Mouse (Mus musculus): Measurements from ENCODE around the gene Ralgapa2. TPM values are rescaled to one million over a fixed set of nuclear protein-coding genes. Genes with fewer than 3 reads are reported as not detected.
A peak's percentile ranks its signal among the peaks of the same experiment; 100 is the strongest.

Gene Ralgapa2
- total and polyA plus RNA-seq, 3 experiments: 14.5 to 41.3 (median 36.7) TPM

DNA sequence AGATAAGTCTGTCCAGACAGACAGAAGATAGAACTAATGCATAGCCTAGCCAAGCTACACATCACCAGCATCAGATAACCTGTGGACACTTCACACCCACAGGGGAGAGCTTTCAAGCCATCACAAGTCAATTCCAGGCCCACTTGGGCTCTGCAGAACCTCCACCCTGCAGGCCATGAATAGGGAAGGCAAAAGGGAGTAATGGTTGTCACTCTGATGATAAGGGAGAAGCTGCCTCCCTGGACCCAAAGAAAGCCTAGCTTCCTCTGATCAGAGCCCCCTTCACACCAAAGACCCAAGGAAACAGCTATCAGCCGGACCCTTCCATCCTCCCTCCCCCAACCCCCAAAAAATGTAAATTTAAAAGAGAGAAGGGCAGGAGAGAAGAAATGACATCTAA lies 1.4 kb downstream of the Ralgapa2 start:
- DNase-seq: no peak
- H3K9ac ChIP-seq (ENCODE audit: low read depth, low read length): peak overlapping the region; percentile 1; the same call in 1 of the 2 replicates
- TF ChIP-seq POLR2A (IDR thresholded peaks at IDR 0.05; ENCODE audit: insufficient read depth, low read depth, low read length) (no peak), CTCF (IDR thresholded peaks at IDR 0.05) (no peak), EP300 (IDR thresholded peaks at IDR 0.05; ENCODE audit: insufficient read depth, low read depth, low read length) (no peak)
- peaks cover 5% of the 10 kb centered on the region for H3K4me1 ChIP-seq (ENCODE audit: control insufficient read depth, insufficient read depth, low read length)
- no peaks in the 10 kb centered on the region for H3K27me3 ChIP-seq (ENCODE audit: control insufficient read depth, insufficient read depth, low read length)
- H3K79me2 ChIP-seq (replicated peaks; ENCODE audit: control insufficient read depth, insufficient read depth, low read length): peaks cover 1% of the 10 kb centered on the region; the same call in 1 of the 2 replicates
- 17% methylated on average over 1 of the region's 1 CpGs for WGBS
- intact Hi-C loops (cut with DNase I): loop anchor here (5.0 to 10.0 kb wide), 2 partner anchors 67 to 1966 kb away; no protein-coding TSS in a partner anchor
- H3K4me3 ChIP-seq: peak overlapping the region; percentile 36; the same call in 1 of the 2 replicates
- peaks cover 4% of the 10 kb centered on the region for H3K36me3 ChIP-seq (ENCODE audit: control insufficient read depth, insufficient read depth, low read length)
- H3K27ac ChIP-seq: no peak overlapping the region; the same call in 1 of the 2 replicates

DNA sequence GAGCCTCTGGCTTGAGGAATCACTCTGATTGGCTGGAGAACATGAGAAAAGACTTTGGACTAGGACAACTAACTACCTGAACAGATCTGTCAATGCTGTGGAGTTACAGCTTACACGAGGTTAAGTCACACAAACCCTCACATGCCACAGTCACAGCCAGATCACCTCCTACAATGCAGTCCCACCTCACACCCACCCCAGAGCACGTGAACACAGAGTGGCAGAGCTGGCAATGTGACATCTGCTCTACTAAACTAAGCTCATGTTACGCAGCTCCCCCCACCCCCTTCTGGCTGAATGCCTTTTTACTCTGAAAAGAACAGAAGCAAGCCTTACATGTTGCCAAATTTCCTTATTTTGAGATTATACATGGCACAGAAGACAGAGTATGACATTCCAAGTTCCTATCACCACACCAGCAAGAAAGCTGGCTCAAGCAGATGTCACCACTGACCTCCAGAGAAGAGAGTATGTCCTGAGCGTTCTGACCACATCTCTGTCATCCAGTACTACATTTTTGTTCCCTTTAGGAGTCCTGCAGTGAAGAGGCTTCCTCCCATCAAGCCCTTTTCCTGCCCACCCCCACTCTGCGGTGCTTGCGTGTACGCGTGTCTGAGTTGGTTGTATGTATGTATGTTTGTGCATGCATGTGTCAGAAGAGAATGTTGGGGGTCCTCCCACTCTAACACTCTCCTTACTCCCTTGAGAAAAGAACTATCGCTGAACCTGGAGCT lies 9.4 kb downstream of the Ralgapa2 start:
- WGBS: 12% methylated on average over 9 of the region's 9 CpGs
- Histone ChIP-seq H3K27me3 (ENCODE audit: control insufficient read depth, insufficient read depth, low read length) (no peaks in the 10 kb centered on the region), H3K79me2 (replicated peaks; ENCODE audit: control insufficient read depth, insufficient read depth, low read length) (peaks cover 1% of the 10 kb centered on the region; the same call in 1 of the 2 replicates), H3K36me3 (ENCODE audit: control insufficient read depth, insufficient read depth, low read length) (peaks cover 17% of the 10 kb centered on the region), H3K4me1 (ENCODE audit: control insufficient read depth, insufficient read depth, low read length) (peaks cover 15% of the 10 kb centered on the region), H3K27ac (peak overlapping the region; percentile 79), H3K9ac (ENCODE audit: low read depth, low read length) (no peak overlapping the region), H3K4me3 (no peak overlapping the region)
- DNase-seq: peak; percentile 51 to 79
- intact Hi-C loops (cut with DNase I): no loop called here
- TF ChIP-seq POLR2A (IDR thresholded peaks at IDR 0.05; ENCODE audit: insufficient read depth, low read depth, low read length) (no peak), EP300 (IDR thresholded peaks at IDR 0.05; ENCODE audit: insufficient read depth, low read depth, low read length) (peak; percentile 96)

DNA sequence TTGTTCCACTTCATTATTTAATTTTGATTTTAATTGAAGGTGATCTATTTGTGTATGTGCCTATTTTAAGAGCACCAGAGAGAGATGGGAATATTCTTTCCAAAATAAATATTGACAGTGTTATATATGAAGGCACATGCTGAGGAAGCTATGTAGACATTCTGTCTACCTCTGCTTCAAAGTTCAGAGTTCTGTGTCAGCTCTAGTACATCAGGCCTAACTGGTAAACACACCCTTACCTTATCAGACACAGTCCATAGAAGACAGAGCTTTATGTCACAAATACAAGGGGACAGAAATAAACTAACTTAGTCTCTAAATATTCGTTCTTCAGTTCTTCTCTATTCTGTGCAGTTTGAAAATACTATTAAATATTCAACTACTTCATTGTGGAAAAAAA lies 12.1 kb downstream of the Ralgapa2 start:
- peaks cover 13% of the 10 kb centered on the region for H3K4me1 ChIP-seq (ENCODE audit: control insufficient read depth, insufficient read depth, low read length)
- peaks cover 1% of the 10 kb centered on the region for H3K79me2 ChIP-seq (replicated peaks; ENCODE audit: control insufficient read depth, insufficient read depth, low read length)
- H3K27me3 ChIP-seq (ENCODE audit: control insufficient read depth, insufficient read depth, low read length): no peaks in the 10 kb centered on the region
- DNase-seq: no peak
- 74% methylated on average over 1 of the region's 1 CpGs for WGBS
- TF ChIP-seq POLR2A (IDR thresholded peaks at IDR 0.05; ENCODE audit: insufficient read depth, low read depth, low read length): no peak
- no peak for TF ChIP-seq CTCF (IDR thresholded peaks at IDR 0.05)
- H3K9ac ChIP-seq (ENCODE audit: low read depth, low read length): no peak overlapping the region
- peaks cover 16% of the 10 kb centered on the region for H3K36me3 ChIP-seq (ENCODE audit: control insufficient read depth, insufficient read depth, low read length)
- H3K4me3 ChIP-seq: no peak overlapping the region
- H3K27ac ChIP-seq: no peak overlapping the region
- intact Hi-C loops (cut with DNase I): no loop called here

DNA sequence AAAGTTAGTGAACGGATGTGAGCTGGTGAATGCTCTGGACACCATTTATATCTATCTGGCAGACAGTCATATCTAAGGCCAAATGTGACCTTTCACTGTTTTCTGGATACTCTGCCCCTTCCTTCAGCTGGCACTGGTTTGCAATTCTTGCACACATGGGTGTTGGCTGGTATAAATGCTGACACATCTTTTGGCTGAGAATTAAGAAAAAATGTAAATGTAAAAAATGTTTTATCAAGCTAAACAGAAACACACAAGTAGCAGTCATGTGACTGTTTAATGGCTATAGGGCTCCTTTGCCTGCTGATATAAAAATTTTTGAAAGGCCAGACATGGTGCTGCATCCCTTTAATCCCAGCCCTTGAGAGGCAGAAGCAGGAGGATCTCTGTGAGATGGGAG lies 13.0 kb downstream of the Ralgapa2 start:
- Histone ChIP-seq H3K27ac (no peak overlapping the region; the same call in 1 of the 2 replicates), H3K9ac (ENCODE audit: low read depth, low read length) (no peak overlapping the region), H3K4me1 (ENCODE audit: control insufficient read depth, insufficient read depth, low read length) (peaks cover 13% of the 10 kb centered on the region), H3K79me2 (replicated peaks; ENCODE audit: control insufficient read depth, insufficient read depth, low read length) (peaks cover 1% of the 10 kb centered on the region), H3K27me3 (ENCODE audit: control insufficient read depth, insufficient read depth, low read length) (no peaks in the 10 kb centered on the region), H3K36me3 (ENCODE audit: control insufficient read depth, insufficient read depth, low read length) (peaks cover 16% of the 10 kb centered on the region), H3K4me3 (no peak overlapping the region)
- no peak for DNase-seq
- TF ChIP-seq EP300 (IDR thresholded peaks at IDR 0.05; ENCODE audit: insufficient read depth, low read depth, low read length) (no peak), CTCF (IDR thresholded peaks at IDR 0.05) (no peak), POLR2A (IDR thresholded peaks at IDR 0.05; ENCODE audit: insufficient read depth, low read depth, low read length) (no peak)
- intact Hi-C loops (cut with DNase I): no loop called here
- WGBS: 54% methylated on average over 1 of the region's 1 CpGs

DNA sequence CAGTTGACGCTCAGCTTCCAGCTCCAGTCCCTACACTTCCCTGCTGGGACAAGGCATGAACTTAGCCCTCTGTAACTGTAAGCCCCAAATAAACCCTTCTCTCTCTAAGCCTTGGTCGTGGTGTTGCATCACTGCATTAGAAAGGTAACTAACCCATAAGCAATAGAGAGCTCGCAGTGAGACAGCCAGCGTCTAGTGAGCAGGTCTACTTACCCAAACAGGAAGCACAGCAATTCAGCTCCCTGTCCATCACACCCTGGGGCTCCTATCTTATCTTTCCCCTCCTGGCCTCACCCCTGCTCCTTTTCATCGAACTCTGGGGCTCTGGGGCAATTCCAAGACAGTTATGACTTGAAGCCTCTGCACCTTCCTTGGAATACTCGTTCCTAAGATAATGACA lies 13.8 kb downstream of the Ralgapa2 start:
- Histone ChIP-seq H3K36me3 (ENCODE audit: control insufficient read depth, insufficient read depth, low read length) (peaks cover 14% of the 10 kb centered on the region), H3K27me3 (ENCODE audit: control insufficient read depth, insufficient read depth, low read length) (no peaks in the 10 kb centered on the region), H3K79me2 (replicated peaks; ENCODE audit: control insufficient read depth, insufficient read depth, low read length) (peaks cover 1% of the 10 kb centered on the region), H3K9ac (ENCODE audit: low read depth, low read length) (no peak overlapping the region), H3K27ac (no peak overlapping the region), H3K4me1 (ENCODE audit: control insufficient read depth, insufficient read depth, low read length) (peaks cover 10% of the 10 kb centered on the region), H3K4me3 (no peak overlapping the region)
- TF ChIP-seq POLR2A (IDR thresholded peaks at IDR 0.05; ENCODE audit: insufficient read depth, low read depth, low read length): no peak
- no peak for TF ChIP-seq CTCF (IDR thresholded peaks at IDR 0.05)
- no peak for TF ChIP-seq EP300 (IDR thresholded peaks at IDR 0.05; ENCODE audit: insufficient read depth, low read depth, low read length)
- DNase-seq: no peak
- 43% methylated on average over 6 of the region's 6 CpGs for WGBS
- intact Hi-C loops (cut with DNase I): no loop called here

DNA sequence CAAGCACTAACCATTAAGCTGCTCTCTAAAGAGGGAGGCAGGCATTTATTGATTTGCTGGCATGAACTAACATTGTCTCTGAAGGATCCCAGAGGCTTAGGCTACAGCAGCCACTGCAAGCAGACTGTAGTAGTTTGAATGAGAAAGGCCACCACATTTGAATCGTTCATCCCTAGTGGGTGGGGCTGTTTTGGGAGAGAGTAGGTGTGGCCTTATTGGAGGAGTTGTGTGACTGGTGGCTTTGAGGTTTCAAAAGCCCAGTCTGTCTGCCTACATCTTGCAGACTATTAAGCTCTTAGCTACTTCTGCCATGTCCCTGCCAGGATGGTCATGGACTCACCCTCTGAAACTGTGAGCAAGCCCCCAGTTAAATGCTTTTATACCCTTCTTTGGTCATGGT lies 15.1 kb downstream of the Ralgapa2 start:
- TF ChIP-seq EP300 (IDR thresholded peaks at IDR 0.05; ENCODE audit: insufficient read depth, low read depth, low read length): no peak
- TF ChIP-seq CTCF (IDR thresholded peaks at IDR 0.05): no peak
- TF ChIP-seq POLR2A (IDR thresholded peaks at IDR 0.05; ENCODE audit: insufficient read depth, low read depth, low read length): no peak
- intact Hi-C loops (cut with DNase I): no loop called here
- no peak overlapping the region for H3K9ac ChIP-seq (ENCODE audit: low read depth, low read length)
- peaks cover 1% of the 10 kb centered on the region for H3K79me2 ChIP-seq (replicated peaks; ENCODE audit: control insufficient read depth, insufficient read depth, low read length)
- peaks cover 14% of the 10 kb centered on the region for H3K36me3 ChIP-seq (ENCODE audit: control insufficient read depth, insufficient read depth, low read length)
- 28% methylated on average over 1 of the region's 1 CpGs for WGBS
- H3K4me1 ChIP-seq (ENCODE audit: control insufficient read depth, insufficient read depth, low read length): peaks cover 6% of the 10 kb centered on the region
- no peak overlapping the region for H3K27ac ChIP-seq
- H3K4me3 ChIP-seq: no peak overlapping the region
- no peak for DNase-seq
- H3K27me3 ChIP-seq (ENCODE audit: control insufficient read depth, insufficient read depth, low read length): no peaks in the 10 kb centered on the region
